Mouse (Mus musculus): ENCODE results near the gene Lamb3. TPM values are rescaled to one million over a fixed set of nuclear protein-coding genes. Genes with fewer than 3 reads are reported as not detected.

Lamb3 gene
- polyA plus RNA-seq, 1 experiment, result 62.3 TPM

DNA sequence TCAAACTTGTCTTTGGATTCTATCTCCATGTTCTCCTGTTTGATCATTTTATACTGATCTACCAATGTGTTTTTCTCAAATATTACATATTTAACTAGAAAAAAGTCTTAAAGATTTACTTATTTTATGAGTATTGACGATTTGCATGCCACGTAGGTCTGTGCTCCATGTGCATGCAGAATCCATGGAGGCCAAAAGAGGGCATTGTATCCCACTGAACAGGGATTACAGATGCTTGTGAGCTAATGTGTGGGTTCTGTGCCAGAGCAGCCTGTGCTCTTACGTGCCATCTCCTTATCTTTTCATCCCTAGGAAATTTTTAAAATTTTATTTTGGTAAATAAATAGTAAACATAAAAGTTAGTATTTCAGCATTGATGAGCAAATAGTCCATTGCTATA is 184.8 kb downstream of the Lamb3 start:
- no peak overlapping the region for H3K4me3 ChIP-seq (replicated peaks; ENCODE audit: extremely low read depth, low read depth, low read length)
- no peak for DNase-seq
- H3K4me1 ChIP-seq (ENCODE audit: control insufficient read depth, insufficient read depth, low read length), result no peaks in the 10 kb centered on the region
- TF ChIP-seq POLR2A (IDR thresholded peaks at IDR 0.05; ENCODE audit: borderline replicate concordance, extremely low read depth, low read depth, low read length) (no peak), CTCF (IDR thresholded peaks at IDR 0.05; ENCODE audit: insufficient read depth, low read length) (no peak)
- WGBS, result 91% methylated on average over 3 of the region's 3 CpGs

Other genes starting within 250 kb of the Lamb3 start
- gene Syt14, start 171.9 kb upstream of the Lamb3 start, polyA plus RNA-seq (2012; rRNA removed), result 0.07 and 0.11 TPM in 2 replicates
- 9.9 and 14.1 TPM in 2 replicates for gene Diexf, start 77.4 kb upstream of the Lamb3 start, polyA plus RNA-seq (2012; rRNA removed)
- gene Irf6, start 54.6 kb upstream of the Lamb3 start, polyA plus RNA-seq (2012; rRNA removed), result 18.3 and 25.9 TPM in 2 replicates
- 2.1 and 2.2 TPM in 2 replicates for gene A130010J15Rik, start 39.7 kb upstream of the Lamb3 start, polyA plus RNA-seq (2012; rRNA removed)
- 4.9 and 5.5 TPM in 2 replicates for gene Traf3ip3, start 6.0 kb upstream of the Lamb3 start, polyA plus RNA-seq (2012; rRNA removed)
- gene Hsd11b1, start 56.4 kb downstream of the Lamb3 start, polyA plus RNA-seq (2012; rRNA removed), result 211 and 245 TPM in 2 replicates
- gene G0s2, start 65.5 kb downstream of the Lamb3 start, polyA plus RNA-seq (2012; rRNA removed), result 180 and 265 TPM in 2 replicates
- gene Camk1g, start 162.6 kb downstream of the Lamb3 start, polyA plus RNA-seq (2012; rRNA removed), result 0.15 and 0.26 TPM in 2 replicates

Data from lung, adult 2 months (tissue).